Mouse (Mus musculus) frontal cortex, postnatal 25 days (tissue): Measurements from ENCODE around the gene Arhgef11.
A peak's percentile ranks its signal among the peaks of the same experiment; 100 is the strongest.
"Not testable (repeated sequence)": the region's sequence is repeated elsewhere in the genome, so short reads cannot be mapped to it uniquely, and the experiment has no call there.

Experiments used
- DNase-seq, 2 experiments: peaks; one replicate each; pipeline ENCODE4 v3.0.0; 2022; ENCODE audit warnings: low spot score in 2 of 2

Gene Arhgef11

DNA sequence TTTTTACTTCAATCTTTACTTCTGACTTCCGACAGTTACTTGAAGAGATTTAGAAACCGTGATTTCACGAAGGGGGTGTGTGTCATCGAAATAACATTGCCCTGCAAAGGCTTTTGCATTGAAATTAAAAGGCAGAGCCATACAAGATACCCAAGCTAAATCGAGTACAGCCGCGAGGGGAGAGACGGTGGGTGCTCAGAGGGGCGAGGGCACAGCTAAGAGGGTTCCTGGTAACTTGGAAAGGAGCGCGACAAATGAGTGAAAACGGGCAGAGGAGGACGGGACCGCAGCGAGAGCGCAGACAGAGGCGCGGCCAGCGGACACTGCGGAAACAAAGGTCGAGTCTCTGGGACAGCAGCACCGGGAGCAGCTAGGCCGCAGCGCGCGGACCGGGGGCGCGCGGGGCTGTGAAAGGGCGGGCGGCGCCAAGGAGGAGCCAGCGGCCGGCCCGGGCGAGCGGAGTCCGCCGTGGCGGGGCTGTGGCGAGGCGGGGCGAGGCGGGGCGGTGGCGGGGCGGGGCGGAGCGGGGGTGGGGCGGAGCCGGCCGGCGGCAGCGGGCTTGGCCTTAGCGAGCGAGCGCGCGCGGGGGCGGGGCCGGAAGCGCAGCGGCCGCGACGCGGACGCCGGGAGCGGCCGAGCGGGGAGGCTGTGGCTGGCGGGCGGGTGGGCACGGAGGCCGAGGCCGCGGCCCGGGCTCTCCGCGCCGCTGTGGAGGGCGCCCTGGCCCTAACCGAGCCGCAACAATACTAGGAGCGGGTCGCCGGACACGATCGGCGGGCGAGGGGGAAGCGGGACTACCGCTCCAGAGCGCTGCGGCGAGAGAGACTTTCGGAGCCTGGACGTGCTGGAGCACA, at the start of gene Arhgef11:
Gene Arhgef11 (plus strand): TSS at position 603 of the 854 bp plus-strand sequence.
- DNase-seq, result peak; percentile 45 to 56

DNA sequence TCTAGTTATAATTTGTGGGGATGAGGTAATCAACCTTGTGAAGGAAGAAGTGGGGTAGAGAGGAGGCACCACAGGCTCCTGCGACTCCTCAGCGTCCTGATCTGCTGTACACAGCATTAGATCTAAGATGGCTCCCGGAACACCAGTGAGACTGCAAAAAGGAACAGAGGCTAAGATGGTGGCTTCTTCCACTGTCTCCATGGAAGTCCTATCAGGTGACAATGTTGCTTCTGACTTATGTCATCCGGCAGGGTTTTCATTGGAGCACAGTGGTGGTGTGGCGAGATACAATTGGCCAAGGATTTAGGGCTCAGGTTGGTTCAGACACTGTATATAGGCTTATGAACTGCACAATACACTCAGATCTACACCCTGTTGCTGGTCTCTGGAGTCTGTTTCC, 48.7 kb upstream of the Arhgef11 start:
- DNase-seq, result no peak

GRCm38 (mm10) chr3:87575766-87576165, 41.6 kb upstream of the Arhgef11 start:
- DNase-seq, result no peak

DNA sequence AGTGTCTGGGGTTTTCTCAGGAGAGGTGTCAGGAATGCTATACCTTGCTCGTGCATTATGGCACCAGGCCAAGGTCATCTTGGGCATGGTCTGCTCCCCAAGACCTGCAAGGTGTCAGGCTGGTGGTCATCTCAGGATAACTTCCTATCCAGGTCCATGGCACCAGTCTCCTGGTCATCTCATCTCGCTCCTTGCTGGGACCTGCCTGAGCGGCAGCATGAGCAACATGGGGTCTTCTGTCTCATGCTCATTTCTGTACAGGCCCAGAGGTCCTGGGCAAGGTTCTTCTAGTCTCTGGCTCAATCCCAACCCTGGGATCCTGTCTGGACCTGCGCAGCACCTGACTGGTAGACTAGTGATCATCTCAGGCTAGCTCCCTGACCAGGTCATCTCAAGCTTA, 35.1 kb upstream of the Arhgef11 start:
- no peak for DNase-seq

DNA sequence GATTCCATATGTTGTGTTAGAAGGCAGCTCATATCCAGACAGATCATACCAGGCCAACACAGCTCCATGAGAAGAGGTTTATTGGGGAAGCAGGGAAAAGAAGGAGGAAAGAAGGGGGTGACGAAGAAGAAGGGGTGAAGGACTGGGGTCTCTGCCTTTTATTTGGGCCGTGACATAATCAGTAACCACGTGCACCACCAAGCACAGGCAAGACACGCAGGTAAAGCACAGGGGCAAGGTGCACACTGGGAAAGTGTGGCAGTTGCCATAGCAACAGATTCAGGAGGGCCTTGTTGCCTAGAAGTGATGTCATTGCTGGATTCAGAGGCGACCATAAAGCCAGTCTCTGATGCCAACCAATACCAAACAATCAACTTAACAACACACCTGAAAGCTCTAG, 23.6 kb upstream of the Arhgef11 start:
- DNase-seq, result no peak

GRCm38 (mm10) chr3:87595328-87595727, 22.0 kb upstream of the Arhgef11 start:
- not testable (repeated sequence) for DNase-seq

DNA sequence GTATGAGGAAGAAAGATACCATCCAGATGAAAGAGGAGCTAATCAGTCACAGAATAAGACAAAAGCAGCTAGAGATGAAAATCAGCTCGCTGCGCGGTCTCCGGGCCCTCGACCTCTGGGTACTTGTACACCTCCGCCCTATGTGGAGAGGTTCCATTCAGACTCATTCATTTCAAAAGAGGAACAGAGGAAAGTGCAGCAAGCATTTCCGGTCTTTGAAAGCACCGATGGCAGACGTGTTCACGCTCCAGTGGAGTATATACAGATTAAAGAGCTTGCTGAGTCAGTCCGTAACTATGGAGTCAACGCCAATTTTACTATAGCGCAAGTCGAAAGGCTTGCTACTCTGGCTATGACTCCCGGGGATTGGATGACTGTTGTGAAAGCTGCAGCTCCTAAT, 16.3 kb upstream of the Arhgef11 start:
- DNase-seq, result not testable (repeated sequence)

DNA sequence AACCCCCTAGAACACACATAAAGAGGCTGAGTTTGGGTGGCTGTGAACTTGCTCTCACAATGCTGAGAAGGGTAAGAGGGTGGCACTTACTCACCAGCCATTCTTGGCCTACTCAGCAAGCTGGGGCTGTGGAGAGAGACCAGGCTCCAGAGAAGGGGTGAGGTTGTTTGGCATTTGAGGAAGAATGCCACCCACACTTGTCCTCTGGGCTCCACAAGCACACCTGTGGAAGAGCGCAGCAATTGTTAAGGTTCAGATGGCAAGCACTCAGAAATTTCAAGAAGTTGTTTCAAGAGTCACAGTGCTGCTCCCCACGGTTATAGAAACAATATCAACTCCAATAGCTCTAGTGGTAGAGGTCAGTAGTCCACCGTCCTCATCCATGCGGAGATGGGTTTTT, 1.0 kb upstream of the Arhgef11 start:
- no peak for DNase-seq

GRCm38 (mm10) chr3:87617811-87618130, 412 bp downstream of the Arhgef11 start:
- no peak for DNase-seq

- no peak for DNase-seq
These were observed 881 bp downstream of the Arhgef11 start for GRCm38 (mm10) chr3:87618240-87618639.

GRCm38 (mm10) chr3:87618981-87619710, 1.8 kb downstream of the Arhgef11 start:
- no peak for DNase-seq

DNA sequence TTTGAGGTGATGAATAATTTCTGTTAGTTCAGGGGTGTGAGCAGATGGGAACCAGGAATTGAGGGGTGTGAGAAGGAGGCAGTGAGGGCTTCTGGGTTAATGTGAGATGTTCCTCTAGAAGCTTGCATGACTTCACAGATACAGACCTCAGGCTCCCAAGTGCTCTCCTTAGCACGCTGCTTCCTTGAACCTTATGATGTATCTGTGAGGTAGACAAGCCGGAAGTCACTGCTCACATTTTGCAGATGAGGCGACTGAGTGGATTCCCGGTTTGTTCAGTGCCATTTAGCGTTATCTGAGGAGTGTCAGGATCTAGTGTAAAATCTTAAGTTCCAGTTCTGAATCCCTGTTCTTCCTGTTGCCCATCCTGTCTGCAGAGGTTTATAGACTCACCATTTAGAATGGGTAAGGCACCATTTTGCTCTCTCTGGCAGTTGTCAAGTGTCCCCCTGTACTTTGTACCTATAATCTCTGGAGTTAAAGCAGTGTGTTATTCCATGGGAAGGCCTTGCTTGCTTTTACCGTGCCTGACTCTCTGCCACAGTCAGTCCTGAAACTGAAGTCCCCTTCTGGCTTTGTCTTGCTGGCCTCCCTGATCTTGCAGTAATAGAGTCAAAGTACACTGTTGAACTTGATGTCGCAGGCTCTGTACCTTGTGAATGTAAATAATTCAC, 3.0 kb downstream of the Arhgef11 start:
- no peak for DNase-seq

DNA sequence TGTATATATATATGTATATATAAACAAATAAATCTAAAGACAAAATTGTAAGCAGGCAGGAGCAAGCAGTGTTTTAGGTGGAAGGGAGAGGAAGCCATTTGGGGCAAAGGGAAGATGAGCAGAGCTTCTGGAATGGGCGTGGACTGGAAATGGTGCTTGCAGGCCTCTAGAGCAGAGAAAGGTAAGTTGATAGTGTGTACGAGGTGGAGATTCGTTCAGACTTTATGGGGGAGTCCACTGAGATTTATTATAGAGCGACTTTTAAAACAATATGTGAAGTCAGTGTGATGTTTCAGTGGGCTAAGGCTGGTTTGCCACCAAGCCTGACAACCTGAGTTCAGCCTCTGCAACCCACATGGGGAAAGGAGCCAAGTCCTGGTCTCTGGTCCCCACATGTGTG, 7.5 kb downstream of the Arhgef11 start:
- no peak for DNase-seq

DNA sequence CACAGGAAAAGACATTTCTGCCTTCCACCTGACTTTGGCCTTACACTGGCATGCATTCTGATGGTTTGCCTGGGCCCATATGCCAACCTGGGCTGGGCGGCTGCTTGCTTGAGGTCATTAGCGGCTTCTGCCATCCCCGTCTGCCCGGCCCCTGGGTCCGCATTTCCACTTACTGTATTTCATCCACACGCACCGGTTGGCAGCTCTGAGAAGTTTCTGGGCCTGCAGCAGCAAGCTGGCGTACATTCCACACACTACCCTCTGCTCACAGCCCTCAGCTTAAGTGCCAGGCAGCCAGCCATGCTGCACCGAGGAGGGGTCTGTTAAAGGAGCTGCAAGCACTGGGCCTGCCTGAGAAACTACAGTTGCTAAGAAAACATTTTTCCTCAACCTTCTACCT, 13.5 kb downstream of the Arhgef11 start:
- no peak for DNase-seq

DNA sequence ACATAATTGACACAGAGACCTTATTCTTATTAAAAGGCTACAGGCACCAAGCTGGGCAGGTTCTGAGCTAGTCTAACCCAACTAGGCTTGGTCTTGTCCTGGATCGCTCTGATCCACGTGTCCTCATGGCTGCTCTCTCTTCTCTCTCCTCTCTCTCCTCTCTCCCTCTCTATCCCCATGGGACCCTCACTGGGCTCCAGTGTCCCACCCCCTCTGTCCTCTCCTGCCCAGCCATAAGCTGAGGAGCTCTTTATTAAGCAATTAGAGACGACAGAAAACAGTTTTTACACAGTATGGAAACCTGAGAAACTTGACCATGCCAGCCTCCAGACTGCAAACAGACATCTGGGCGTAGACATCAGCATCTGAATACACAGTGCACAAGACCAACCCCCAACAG, 14.0 kb downstream of the Arhgef11 start:
- DNase-seq, result no peak

GRCm38 (mm10) chr3:87635514-87635913, 18.2 kb downstream of the Arhgef11 start:
- DNase-seq, result no peak

GRCm38 (mm10) chr3:87643453-87643852, 26.1 kb downstream of the Arhgef11 start:
- no peak for DNase-seq

- no peak for DNase-seq
These were observed 28.8 kb downstream of the Arhgef11 start for GRCm38 (mm10) chr3:87646174-87646573.

DNA sequence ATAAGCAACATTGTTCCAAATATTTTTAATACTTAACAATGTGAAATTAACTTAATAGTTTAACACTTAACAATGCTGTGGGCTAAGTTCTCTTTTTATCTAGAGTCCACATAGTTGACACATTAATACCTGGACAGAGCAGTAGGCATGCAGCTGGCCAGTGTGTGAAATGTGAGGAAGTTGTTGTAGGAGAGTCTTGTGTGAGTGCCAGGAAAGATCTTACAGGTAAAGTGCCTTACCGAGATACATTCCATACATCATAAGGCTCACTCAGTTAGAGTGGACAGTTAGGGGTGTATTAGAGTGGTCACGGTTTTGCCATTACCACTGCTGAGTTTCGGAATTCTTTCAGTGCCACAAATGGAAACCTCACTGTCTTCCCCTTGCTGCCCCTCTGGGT, 31.7 kb downstream of the Arhgef11 start:
- DNase-seq, result no peak

DNA sequence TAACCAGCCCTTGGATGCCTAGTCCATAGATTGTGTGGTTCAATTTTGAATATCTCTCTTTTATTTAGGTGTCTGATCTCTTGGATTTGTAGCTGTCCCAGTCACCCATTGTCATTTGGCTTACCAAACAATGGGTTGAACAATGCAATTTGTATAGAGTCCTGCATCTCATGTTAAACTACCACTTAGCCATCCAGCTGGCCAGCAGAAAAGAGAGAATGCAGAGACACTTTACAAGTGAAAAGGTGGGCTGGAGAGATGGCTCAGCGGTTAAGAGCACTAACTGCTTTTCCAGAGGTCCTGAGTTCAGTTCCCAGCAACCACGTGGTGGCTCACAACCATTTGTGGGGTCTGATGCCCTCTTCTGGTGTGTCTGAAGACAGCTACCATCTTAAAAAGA, 41.0 kb downstream of the Arhgef11 start:
- DNase-seq, result no peak

- no peak for DNase-seq
These were observed 42.5 kb downstream of the Arhgef11 start for GRCm38 (mm10) chr3:87659692-87660429.

DNA sequence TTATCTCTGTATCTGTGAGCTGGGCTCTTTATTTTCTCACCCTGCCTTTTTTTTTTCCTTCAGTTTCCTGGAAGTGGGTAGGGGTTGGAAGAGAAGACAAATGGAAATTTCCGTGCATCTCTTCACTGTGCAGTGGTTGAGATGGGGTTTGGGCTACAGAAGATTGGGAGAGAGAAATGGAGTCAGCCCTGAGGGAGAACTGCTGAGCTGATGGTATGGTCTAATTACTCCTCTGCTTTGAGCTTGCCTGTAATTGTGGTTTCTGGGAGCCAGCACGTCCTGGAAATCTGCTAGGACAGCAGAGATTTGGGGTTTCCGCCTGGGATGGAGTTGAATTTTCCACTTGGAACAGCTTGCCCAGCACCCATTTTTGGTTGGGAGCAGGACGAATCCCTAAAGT, 43.1 kb downstream of the Arhgef11 start:
- DNase-seq, result no peak
